Mouse (Mus musculus) retina, embryonic 14.5 days (tissue): ENCODE results near the gene Ccdc186.

Experiments used
- DNase-seq: peaks from one replicate; pipeline ENCODE4 v3.0.0-alpha.2; 2015; ENCODE audit warnings: low spot score

Gene Ccdc186

GRCm38 (mm10) chr19:56821798-56822447, at the start of gene Ccdc186:
Ccdc186 (minus strand) TSS chr19:56822190.
- DNase-seq: peak; percentile 99

GRCm38 (mm10) chr19:56867701-56868100, 45.7 kb upstream of the Ccdc186 start:
- no peak for DNase-seq

DNA sequence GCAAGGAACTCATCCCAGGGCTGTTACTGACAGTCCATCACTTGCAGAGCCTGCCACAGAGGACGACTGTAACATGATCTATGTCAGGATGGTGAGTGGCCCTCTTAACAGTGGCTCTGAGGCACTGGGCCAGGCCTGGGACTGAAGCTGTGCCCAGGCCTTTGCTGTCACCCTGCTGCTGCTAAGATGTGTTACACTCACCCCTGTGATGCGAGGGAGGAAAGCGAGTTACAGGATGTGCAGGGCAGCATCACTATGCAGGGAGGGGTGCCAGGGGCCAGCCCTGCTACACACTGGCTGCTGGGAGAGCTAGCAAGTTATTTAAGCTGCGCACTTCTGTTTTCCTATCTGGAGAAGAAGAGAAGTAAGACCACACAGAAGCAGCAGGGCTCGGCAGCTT, 34.5 kb upstream of the Ccdc186 start:
- no peak for DNase-seq

- no peak for DNase-seq
These were observed 30.6 kb upstream of the Ccdc186 start for GRCm38 (mm10) chr19:56852590-56852989.

DNA sequence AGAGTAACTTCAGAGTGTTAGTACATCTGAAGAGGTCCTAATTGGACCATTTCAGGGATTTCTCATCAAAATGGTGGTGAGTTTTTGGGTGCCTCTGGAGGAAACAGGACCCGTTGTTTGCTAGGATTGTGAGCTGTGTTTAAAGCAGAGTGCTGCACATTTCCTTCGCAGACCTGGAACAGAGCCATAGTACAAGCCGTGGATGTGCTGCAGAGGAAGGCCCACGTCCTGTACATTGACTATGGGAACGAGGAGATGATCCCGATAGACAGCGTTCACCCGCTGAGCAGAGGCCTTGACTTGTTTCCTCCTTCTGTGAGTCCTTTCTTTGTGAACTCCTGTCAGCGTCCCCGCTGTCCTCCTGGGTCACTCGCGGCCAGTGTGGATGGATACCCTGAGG, 21.0 kb upstream of the Ccdc186 start:
- no peak for DNase-seq

DNA sequence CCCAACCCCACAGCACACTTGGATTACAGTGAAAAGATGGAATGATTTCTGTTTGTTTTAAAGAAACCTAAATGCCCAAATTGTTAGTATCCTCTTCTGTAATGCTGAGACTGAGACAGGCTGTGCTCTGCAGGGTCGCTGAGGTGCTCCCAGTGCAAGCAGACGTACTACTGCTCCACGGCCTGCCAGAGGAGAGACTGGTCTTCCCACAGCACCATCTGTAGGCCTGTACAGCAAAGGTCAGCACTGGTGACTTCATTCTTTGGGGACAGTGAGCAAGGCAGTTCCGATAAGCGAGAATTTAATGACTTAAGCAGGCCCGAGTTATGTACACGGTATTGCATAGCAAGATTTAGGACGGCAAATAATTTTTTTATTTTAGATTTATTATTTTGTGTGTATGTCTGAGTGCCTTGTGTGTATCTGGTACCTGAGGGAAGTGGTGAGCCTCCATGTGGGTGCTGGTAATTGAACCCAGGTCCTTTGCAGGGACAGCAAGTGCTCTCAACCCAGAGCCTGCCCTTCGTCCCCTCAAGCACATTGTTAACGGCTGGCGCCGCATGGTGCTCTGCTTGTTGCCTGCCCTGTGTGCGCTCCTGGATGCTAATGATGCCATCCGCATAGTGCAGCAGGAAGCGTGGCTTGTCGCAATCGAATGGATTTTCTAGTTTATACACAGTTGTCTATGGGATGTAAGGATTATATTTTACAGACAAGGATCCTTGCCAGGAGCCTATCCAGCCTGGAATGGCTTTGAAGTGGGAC, 17.1 kb upstream of the Ccdc186 start:
- DNase-seq: no peak

GRCm38 (mm10) chr19:56835340-56835739, 13.3 kb upstream of the Ccdc186 start:
- no peak for DNase-seq

DNA sequence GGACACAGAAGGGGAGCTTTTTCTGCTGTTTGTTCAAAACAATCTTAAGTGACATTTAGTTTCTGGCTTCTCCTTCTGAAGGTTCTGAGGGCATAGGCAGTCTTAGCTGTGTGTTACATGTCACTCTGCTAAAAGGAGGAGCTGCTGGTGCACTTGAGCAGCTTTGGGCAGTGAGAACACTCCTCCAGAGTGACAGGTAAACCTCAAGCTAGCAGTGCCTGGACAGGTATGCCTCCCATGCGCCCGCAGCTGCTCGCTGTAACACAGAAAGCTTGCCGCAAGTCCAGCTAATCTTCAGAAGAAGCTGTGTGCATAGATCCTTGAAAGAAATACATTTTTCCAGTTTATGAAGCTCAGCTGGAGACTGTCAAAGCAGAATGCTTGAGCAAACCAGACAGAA, 8.2 kb upstream of the Ccdc186 start:
- no peak for DNase-seq

GRCm38 (mm10) chr19:56829267-56829666, 7.3 kb upstream of the Ccdc186 start:
- no peak for DNase-seq

GRCm38 (mm10) chr19:56828305-56828704, 6.3 kb upstream of the Ccdc186 start:
- DNase-seq: no peak

GRCm38 (mm10) chr19:56826047-56826631, 4.1 kb upstream of the Ccdc186 start, which contains the start of gene Tdrd1:
Tdrd1 (plus strand) TSS chr19:56826209.
- DNase-seq: no peak

GRCm38 (mm10) chr19:56822448-56822836, 452 bp upstream of the Ccdc186 start:
- DNase-seq: no peak

DNA sequence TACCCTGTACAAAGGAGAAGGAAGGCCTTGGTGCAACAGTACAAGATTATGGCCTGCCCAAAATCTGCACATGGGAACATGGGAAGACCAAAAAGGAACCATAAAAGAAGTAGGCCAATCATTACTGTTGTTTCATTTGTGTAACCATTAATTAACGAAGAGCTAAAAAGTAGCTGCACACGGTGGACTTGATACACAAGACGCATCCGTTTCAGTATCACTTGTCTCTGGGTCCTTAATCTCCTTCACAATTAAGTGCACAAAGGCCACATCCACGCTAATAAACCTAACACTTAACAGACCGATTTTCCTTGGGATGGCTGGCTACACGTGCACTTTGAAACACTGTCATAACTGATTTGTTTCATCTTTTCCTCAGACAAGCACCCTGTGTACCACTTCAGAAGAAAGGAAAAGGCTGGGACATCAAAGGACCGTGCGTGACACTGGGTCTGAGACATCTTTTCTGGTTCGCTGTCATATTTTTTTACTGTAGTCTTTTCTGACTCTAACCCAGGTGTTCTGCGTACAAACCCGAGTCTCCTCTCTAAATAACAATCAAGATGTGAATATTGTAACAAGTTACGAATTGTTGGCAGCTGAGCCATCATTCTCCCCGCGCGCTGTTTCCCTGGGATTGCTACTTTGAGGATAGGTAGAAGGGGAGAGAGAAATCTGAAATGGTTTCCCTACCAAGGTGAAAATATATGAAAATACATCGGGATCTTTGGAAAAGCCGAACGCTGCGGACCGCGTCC, 771 bp downstream of the Ccdc186 start:
- DNase-seq: peak; percentile 37

DNA sequence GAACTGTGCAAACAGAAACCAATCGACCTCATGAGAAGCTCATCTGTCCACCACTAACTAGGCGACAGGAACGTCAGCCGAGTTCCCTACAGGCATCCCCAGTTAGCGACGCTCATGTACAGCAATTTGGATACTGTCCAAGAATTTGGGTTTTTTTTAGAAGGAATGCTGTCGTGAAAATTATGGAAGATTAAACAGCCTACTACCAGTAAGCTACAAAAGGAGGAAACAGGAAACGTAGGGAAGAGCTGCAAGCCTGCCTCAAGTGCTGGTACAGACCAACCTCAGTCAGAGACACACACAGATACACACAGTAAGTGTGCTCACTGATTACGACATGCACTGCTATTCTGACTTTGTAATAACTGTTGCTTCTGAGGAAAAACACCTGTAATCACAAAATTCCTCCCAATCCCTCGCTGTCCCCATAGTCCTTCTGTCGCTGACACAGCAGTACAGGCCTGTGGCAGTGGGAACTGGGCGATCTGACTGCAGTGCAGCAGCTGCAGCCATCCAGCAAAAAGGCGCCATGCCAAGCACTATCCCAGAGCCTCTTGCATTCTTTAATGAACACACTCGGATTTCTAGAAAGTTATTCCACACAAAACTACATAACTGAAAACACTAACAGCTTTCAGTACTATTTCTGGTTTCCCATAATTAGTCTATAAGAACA, 4.0 kb downstream of the Ccdc186 start:
- no peak for DNase-seq

GRCm38 (mm10) chr19:56813360-56813759, 8.6 kb downstream of the Ccdc186 start:
- no peak for DNase-seq

GRCm38 (mm10) chr19:56811590-56811989, 10.4 kb downstream of the Ccdc186 start:
- peak; percentile 68 for DNase-seq

DNA sequence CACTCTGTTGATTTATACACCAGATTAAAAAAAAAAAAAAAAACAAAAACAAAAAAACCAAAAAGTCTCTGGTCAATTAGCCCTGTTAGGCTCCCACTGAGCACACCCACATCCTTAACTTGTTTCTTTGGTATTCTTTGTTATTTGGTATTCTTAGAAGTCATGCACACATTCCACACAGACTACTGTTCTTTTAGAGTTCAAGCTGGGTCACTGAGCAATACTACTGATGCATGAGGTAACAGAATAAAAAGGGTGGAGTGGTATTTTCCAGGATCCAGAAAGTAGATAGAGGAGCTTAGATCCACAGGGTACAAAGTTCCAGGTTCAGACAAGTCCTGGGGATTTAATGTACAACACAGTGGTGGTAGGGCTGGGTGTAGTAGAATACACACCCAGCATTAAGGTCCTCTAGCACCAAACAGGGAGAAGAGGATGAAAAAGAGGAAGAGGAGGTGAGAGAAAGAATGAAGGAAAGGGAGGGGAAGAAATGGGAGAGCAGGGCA, 11.3 kb downstream of the Ccdc186 start:
- no peak for DNase-seq

GRCm38 (mm10) chr19:56808771-56809170, 13.2 kb downstream of the Ccdc186 start:
- peak; percentile 76 for DNase-seq

GRCm38 (mm10) chr19:56807122-56807521, 14.9 kb downstream of the Ccdc186 start:
- no peak for DNase-seq

- no peak for DNase-seq
These were observed 16.6 kb downstream of the Ccdc186 start for GRCm38 (mm10) chr19:56805366-56805765.

GRCm38 (mm10) chr19:56802352-56802746, 19.6 kb downstream of the Ccdc186 start:
- DNase-seq: no peak
